Mouse (Mus musculus): Measurements from ENCODE around the gene Psmb3. TPM values are rescaled to one million over a fixed set of nuclear protein-coding genes. Genes with fewer than 3 reads are reported as not detected.
A peak's percentile ranks its signal among the peaks of the same experiment; 100 is the strongest.
"Not testable (repeated sequence)": the region's sequence is repeated elsewhere in the genome, so short reads cannot be mapped to it uniquely, and the experiment has no call there.

Psmb3 gene
- polyA plus RNA-seq, 1 experiment from 2014 or later = 474 TPM

DNA sequence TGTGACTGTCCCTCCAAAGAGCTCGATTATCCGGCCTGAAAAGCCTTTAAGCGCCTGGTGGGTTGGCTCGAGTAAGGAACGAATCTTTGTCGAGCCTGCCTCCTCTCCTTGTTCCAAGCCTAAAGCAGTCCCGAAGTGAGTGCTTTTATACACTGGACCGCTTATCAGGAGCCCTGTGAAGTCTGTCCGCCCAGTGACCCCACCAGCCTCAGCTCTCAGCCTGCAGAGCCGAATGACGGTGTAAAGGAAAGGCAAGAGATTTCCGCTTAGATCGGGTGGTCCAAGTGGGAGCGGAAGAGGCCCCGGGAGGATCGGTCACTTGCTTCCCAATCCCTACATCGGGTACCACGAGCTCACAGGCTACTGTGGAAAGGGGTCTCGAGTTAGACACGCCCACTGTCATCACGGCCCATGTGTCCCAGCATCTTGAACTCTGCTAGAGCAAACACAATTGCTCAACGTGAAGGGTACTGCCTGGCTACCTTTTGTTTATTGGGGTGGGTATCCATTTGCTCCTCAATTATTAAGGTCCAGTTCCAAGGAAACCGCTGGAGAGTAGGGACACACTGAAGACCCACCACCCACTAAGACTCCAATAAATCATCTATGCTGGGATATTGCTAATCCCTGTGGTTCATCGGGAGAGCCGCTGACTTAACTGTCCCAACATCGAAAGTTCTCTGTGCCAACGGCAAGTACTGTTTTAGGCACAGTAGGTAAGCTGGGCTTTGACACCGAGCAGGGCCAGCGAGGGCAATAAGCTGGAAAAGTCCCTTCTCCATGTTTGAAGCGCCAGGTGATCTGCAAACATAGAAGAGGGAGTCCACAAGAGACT is 2.2 kb upstream of the Psmb3 start:
- no peaks in the 10 kb centered on the region for H3K27me3 ChIP-seq (replicated peaks; ENCODE audit: control insufficient read depth, insufficient read depth, low read length)
- ATAC-seq (ENCODE audit: low read depth) (no peak), DNase-seq (ENCODE audit: low spot score) (peak; percentile 56)
- H3K4me1 ChIP-seq (ENCODE audit: control insufficient read depth, insufficient read depth, low read length) = peaks cover 30% of the 10 kb centered on the region
- 17% methylated on average over 30 of the region's 30 CpGs for WGBS
- H3K36me3 ChIP-seq (ENCODE audit: control insufficient read depth, insufficient read depth, low read length) = peaks cover 13% of the 10 kb centered on the region
- peak overlapping the region; percentile 84 for H3K4me2 ChIP-seq (ENCODE audit: low read depth, low read length)
- peak overlapping the region; percentile 94 for H3K9ac ChIP-seq (ENCODE audit: low read depth, low read length)
- peak overlapping the region; percentile 98 for H3K27ac ChIP-seq (replicated peaks; ENCODE audit: low read depth, low read length)
- peak overlapping the region; percentile 89 for H3K4me3 ChIP-seq (ENCODE audit: low read depth, low read length)
- no peaks in the 10 kb centered on the region for H3K9me3 ChIP-seq (ENCODE audit: control insufficient read depth, low read length)

DNA sequence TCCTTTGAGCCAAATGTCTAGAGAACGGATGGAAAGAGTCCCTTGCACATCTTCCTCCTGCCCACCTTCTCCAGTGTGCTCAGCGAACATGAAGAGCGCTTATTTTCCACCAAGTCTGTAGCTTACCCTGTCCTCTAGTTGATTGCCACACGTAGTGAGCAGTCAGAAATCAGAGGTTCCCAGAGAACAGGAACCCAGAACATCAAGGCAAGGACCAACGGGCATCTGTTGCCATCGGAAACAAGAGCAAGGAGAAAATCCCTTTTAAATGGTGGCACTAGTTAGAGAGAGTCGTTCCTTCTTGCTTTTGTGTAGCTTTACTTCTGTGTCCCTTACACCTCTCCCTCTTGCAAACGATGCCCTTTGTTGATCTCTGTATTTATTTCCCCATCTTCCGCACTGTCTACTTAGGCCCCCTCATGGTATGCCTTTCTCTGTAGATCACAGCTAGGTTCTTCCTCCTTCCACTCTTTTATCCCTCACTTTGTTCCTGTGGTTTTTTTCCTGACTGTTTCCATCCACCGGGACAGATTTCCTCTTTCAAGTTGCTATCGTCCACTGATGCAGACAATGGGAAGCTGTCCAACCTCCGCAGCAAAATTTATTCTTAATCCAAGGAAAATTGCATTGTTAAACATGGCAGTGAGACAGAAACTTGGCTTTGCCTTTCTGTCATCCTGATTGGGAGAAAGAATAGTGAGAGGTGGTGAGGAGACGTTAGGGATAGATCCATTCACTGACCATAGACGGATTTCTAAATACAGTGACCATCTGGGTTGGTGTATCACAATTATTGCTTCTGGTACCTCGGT is 1.4 kb upstream of the Psmb3 start:
- Histone ChIP-seq H3K4me1 (ENCODE audit: control insufficient read depth, insufficient read depth, low read length) (peaks cover 21% of the 10 kb centered on the region), H3K9me3 (ENCODE audit: control insufficient read depth, low read length) (no peaks in the 10 kb centered on the region), H3K27ac (replicated peaks; ENCODE audit: low read depth, low read length) (peak overlapping the region; percentile 77; the same call in 1 of the 2 replicates), H3K9ac (ENCODE audit: low read depth, low read length) (no peak overlapping the region), H3K36me3 (ENCODE audit: control insufficient read depth, insufficient read depth, low read length) (peaks cover 21% of the 10 kb centered on the region), H3K4me3 (ENCODE audit: low read depth, low read length) (peak overlapping the region; percentile 59), H3K4me2 (ENCODE audit: low read depth, low read length) (peak overlapping the region; percentile 64), H3K27me3 (replicated peaks; ENCODE audit: control insufficient read depth, insufficient read depth, low read length) (no peaks in the 10 kb centered on the region)
- ATAC-seq (ENCODE audit: low read depth) = no peak
- no peak for DNase-seq (ENCODE audit: low spot score)
- 54% methylated on average over 15 of the region's 15 CpGs for WGBS

DNA sequence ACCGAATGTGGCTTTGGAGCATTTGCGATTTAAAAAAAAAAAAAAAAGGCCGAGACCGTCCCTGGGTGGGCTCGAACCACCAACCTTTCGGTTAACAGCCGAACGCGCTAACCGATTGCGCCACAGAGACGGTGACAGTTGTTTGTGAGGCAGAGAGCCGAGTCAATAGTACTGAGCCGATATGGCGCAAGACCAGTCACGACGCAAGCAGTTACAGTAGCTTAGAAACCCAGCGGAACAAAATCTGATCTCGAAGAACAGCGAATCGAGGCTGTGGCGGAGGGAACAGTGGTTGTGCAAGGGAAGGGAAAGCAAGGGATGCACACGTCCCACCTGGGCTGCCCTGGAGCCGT is 830 bp upstream of the Psmb3 start:
- ATAC-seq (ENCODE audit: low read depth) (no peak), DNase-seq (ENCODE audit: low spot score) (peak; percentile 87)
- H3K4me3 ChIP-seq (ENCODE audit: low read depth, low read length) = peak overlapping the region; percentile 59
- H3K9me3 ChIP-seq (ENCODE audit: control insufficient read depth, low read length) = no peaks in the 10 kb centered on the region
- peak overlapping the region; percentile 77 for H3K27ac ChIP-seq (replicated peaks; ENCODE audit: low read depth, low read length)
- peak overlapping the region; percentile 56 for H3K9ac ChIP-seq (ENCODE audit: low read depth, low read length)
- H3K36me3 ChIP-seq (ENCODE audit: control insufficient read depth, insufficient read depth, low read length) = peaks cover 27% of the 10 kb centered on the region
- peaks cover 18% of the 10 kb centered on the region for H3K4me1 ChIP-seq (ENCODE audit: control insufficient read depth, insufficient read depth, low read length)
- peak overlapping the region; percentile 64 for H3K4me2 ChIP-seq (ENCODE audit: low read depth, low read length)
- no peaks in the 10 kb centered on the region for H3K27me3 ChIP-seq (replicated peaks; ENCODE audit: control insufficient read depth, insufficient read depth, low read length)
- WGBS = under 1% methylated on average over 24 of the region's 24 CpGs

DNA sequence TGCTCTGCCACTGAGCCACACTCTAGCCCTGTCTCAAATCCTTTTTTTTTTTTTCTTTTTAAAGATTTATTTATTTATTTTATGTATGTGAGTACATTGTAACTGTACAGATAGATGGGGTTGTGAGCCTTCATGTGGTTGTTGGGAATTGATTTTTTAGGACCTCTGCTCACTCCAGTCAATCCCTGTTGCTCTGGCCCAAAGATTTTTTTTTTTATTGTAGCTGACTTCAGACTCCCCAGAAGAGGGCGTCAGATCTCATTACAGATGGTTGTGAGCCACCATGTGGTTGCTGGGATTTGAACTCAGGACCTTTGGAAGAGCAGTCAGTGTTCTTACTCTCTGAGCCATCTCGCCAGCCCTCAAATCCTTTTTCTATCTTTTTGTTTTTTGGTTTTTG is 6.9 kb downstream of the Psmb3 start:
- not testable (repeated sequence) for H3K27me3 ChIP-seq (replicated peaks; ENCODE audit: control insufficient read depth, insufficient read depth, low read length); H3K9me3 ChIP-seq (ENCODE audit: control insufficient read depth, low read length); H3K9ac ChIP-seq (ENCODE audit: low read depth, low read length); DNase-seq (ENCODE audit: low spot score); H3K4me1 ChIP-seq (ENCODE audit: control insufficient read depth, insufficient read depth, low read length); H3K4me2 ChIP-seq (ENCODE audit: low read depth, low read length); H3K27ac ChIP-seq (replicated peaks; ENCODE audit: low read depth, low read length); H3K4me3 ChIP-seq (ENCODE audit: low read depth, low read length); ATAC-seq (ENCODE audit: low read depth)
- WGBS = 74% methylated on average over 2 of the region's 2 CpGs
- peaks cover 77% of the 10 kb centered on the region for H3K36me3 ChIP-seq (ENCODE audit: control insufficient read depth, insufficient read depth, low read length)

DNA sequence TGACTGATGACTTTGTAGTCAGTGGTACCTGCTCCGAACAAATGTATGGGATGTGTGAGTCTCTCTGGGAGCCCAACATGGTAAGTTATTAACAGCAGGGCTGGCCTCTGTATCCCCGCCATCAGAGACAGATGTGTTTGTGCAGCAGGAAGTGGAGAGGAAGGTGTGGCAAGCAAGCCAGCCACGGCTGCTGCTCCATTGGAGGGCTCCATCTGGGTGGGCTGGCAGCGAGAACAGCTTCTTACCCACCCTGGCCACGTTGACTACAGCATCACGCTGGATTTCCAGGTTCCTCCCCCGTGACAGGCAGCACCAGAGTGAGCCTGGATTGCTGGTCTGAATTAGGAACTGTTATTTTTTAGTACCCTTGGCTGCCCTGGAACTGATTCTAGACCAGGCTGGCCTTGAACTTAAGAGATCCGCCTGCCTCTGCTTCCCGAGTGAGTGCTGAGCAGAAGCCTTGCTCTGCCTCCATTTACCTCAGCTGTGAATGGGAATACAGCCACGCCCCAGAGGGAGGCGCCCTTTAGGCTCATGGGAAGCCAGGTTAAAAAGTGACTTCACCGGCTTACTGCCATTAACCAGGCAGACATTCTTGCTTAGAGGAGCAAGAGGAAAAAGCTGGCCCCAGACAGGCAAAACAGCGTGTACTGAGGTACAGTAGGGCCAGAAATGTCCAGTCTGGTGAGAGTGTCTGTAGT is 8.2 kb downstream of the Psmb3 start:
- Histone ChIP-seq H3K9me3 (ENCODE audit: control insufficient read depth, low read length) (no peaks in the 10 kb centered on the region), H3K4me1 (ENCODE audit: control insufficient read depth, insufficient read depth, low read length) (no peaks in the 10 kb centered on the region), H3K27me3 (replicated peaks; ENCODE audit: control insufficient read depth, insufficient read depth, low read length) (no peaks in the 10 kb centered on the region), H3K4me3 (ENCODE audit: low read depth, low read length) (no peak overlapping the region), H3K27ac (replicated peaks; ENCODE audit: low read depth, low read length) (no peak overlapping the region), H3K36me3 (ENCODE audit: control insufficient read depth, insufficient read depth, low read length) (peaks cover 71% of the 10 kb centered on the region), H3K9ac (ENCODE audit: low read depth, low read length) (no peak overlapping the region), H3K4me2 (ENCODE audit: low read depth, low read length) (no peak overlapping the region)
- ATAC-seq (ENCODE audit: low read depth) (no peak), DNase-seq (ENCODE audit: low spot score) (no peak)
- WGBS = 76% methylated on average over 13 of the region's 13 CpGs

DNA sequence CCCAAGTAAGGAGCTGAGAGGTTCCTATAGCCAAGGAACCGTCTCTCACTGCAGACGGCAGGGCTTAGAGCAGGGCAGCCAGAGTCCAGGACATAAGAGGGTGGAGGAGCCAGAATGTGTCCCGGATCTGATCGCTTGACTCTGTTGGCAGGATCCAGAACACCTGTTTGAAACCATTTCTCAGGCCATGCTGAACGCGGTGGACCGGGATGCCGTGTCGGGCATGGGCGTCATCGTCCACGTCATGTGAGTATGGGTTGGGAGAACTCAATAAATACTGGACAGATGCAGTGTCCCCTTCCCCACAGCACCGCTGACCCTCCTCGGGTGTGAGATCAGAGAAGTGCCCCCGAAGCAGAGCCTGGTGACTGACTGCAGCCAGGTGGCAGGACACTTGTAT is 9.1 kb downstream of the Psmb3 start:
- H3K4me1 ChIP-seq (ENCODE audit: control insufficient read depth, insufficient read depth, low read length) = no peaks in the 10 kb centered on the region
- no peaks in the 10 kb centered on the region for H3K9me3 ChIP-seq (ENCODE audit: control insufficient read depth, low read length)
- ATAC-seq (ENCODE audit: low read depth) (no peak), DNase-seq (ENCODE audit: low spot score) (no peak)
- no peak overlapping the region for H3K27ac ChIP-seq (replicated peaks; ENCODE audit: low read depth, low read length)
- no peak overlapping the region for H3K4me3 ChIP-seq (ENCODE audit: low read depth, low read length)
- H3K4me2 ChIP-seq (ENCODE audit: low read depth, low read length) = no peak overlapping the region
- 92% methylated on average over 15 of the region's 15 CpGs for WGBS
- H3K9ac ChIP-seq (ENCODE audit: low read depth, low read length) = no peak overlapping the region
- H3K27me3 ChIP-seq (replicated peaks; ENCODE audit: control insufficient read depth, insufficient read depth, low read length) = no peaks in the 10 kb centered on the region
- H3K36me3 ChIP-seq (ENCODE audit: control insufficient read depth, insufficient read depth, low read length) = peaks cover 70% of the 10 kb centered on the region

DNA sequence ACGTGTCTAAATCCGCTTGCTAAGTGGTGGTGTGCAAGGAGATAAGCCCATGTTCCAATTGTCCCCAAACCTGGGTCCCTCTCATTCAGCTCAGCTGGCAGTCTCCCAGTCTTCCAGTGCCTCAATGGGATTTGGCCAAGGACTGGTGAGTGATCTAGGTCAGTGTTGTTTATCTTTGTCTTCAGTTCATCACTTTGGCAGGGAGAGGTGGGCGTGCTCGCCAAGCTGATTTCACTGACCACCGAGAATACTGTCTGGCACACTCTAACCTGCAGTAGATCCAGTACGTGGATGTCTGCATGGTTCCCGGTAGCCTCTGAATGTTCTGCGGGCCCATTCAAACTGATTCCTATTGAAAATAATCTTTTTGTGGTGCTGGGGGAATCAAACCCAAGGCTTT is 10.7 kb downstream of the Psmb3 start:
- Histone ChIP-seq H3K4me3 (ENCODE audit: low read depth, low read length) (no peak overlapping the region), H3K4me2 (ENCODE audit: low read depth, low read length) (no peak overlapping the region), H3K9me3 (ENCODE audit: control insufficient read depth, low read length) (no peaks in the 10 kb centered on the region), H3K27me3 (replicated peaks; ENCODE audit: control insufficient read depth, insufficient read depth, low read length) (no peaks in the 10 kb centered on the region), H3K9ac (ENCODE audit: low read depth, low read length) (no peak overlapping the region), H3K36me3 (ENCODE audit: control insufficient read depth, insufficient read depth, low read length) (peaks cover 70% of the 10 kb centered on the region), H3K27ac (replicated peaks; ENCODE audit: low read depth, low read length) (no peak overlapping the region), H3K4me1 (ENCODE audit: control insufficient read depth, insufficient read depth, low read length) (no peaks in the 10 kb centered on the region)
- WGBS = 87% methylated on average over 8 of the region's 8 CpGs
- DNase-seq (ENCODE audit: low spot score) = no peak
- no peak for ATAC-seq (ENCODE audit: low read depth)

DNA sequence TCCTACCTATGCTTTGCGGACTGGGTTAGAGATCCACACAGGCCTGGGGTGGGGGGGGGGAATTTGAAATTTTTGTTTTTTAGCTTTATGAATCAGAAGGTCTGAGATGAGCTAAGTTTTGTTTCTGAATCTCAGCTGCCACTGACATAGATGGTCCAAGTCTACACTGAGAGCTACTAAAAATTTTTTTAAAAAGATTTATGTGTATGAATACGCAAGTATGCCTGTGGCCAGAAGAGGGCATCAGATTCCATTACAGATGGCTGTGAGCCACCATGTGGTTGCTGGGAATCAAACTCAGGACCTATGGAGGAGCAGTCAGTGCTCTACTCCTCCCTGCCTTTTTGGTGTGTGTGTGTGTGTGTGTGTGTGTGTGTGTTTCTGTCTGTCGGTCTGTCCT is 11.2 kb downstream of the Psmb3 start:
- Histone ChIP-seq H3K9me3 (ENCODE audit: control insufficient read depth, low read length) (no peaks in the 10 kb centered on the region), H3K4me2 (ENCODE audit: low read depth, low read length) (no peak overlapping the region), H3K36me3 (ENCODE audit: control insufficient read depth, insufficient read depth, low read length) (peaks cover 70% of the 10 kb centered on the region), H3K27ac (replicated peaks; ENCODE audit: low read depth, low read length) (no peak overlapping the region), H3K27me3 (replicated peaks; ENCODE audit: control insufficient read depth, insufficient read depth, low read length) (no peaks in the 10 kb centered on the region), H3K4me3 (ENCODE audit: low read depth, low read length) (no peak overlapping the region), H3K9ac (ENCODE audit: low read depth, low read length) (no peak overlapping the region), H3K4me1 (ENCODE audit: control insufficient read depth, insufficient read depth, low read length) (no peaks in the 10 kb centered on the region)
- ATAC-seq (ENCODE audit: low read depth) (no peak), DNase-seq (ENCODE audit: low spot score) (no peak)
- WGBS = 100% methylated on average over 3 of the region's 3 CpGs
